Mouse (Mus musculus) G1E-ER4 (cell line): Measurements from ENCODE around the gene Gm1123. TPM values are rescaled to one million over a fixed set of nuclear protein-coding genes. Genes with fewer than 3 reads are reported as not detected.

Source experiments
- GATA1 ChIP-seq: IDR thresholded peaks from one replicate; pipeline ENCODE4 v1.8.0; 2012; ENCODE audit warnings: low read length, inconsistent platforms
- polyA plus RNA-seq: library from polyadenylated mRNA; stranded (reverse); fragments of >175 nt; gene quantifications from 2 replicates; pipeline ENCODE4 v1.2.3, GENCODE M21; 2012

Gm1123 gene
- polyA plus RNA-seq, 1 experiment = not detected

- no peak for TF ChIP-seq GATA1
Observed at GRCm38 (mm10) chr9:98974898-98975297, 60.6 kb downstream of the Gm1123 start.

GRCm38 (mm10) chr9:98973561-98973960, 62.0 kb downstream of the Gm1123 start:
- no peak for TF ChIP-seq GATA1

GRCm38 (mm10) chr9:98973101-98973521, 62.4 kb downstream of the Gm1123 start:
- TF ChIP-seq GATA1 = no peak

- TF ChIP-seq GATA1 = no peak
Observed at GRCm38 (mm10) chr9:98965084-98965483, 70.4 kb downstream of the Gm1123 start.

GRCm38 (mm10) chr9:98963661-98964060, 71.9 kb downstream of the Gm1123 start:
- TF ChIP-seq GATA1 = no peak

GRCm38 (mm10) chr9:98962478-98963142, 72.9 kb downstream of the Gm1123 start:
- no peak for TF ChIP-seq GATA1

GRCm38 (mm10) chr9:98961591-98962477, 73.7 kb downstream of the Gm1123 start:
- no peak for TF ChIP-seq GATA1

GRCm38 (mm10) chr9:98960348-98960747, 75.2 kb downstream of the Gm1123 start:
- TF ChIP-seq GATA1 = no peak

- no peak for TF ChIP-seq GATA1
Observed at GRCm38 (mm10) chr9:98959851-98960250, 75.7 kb downstream of the Gm1123 start.

GRCm38 (mm10) chr9:98958628-98959027, 76.9 kb downstream of the Gm1123 start:
- TF ChIP-seq GATA1 = no peak

GRCm38 (mm10) chr9:98957751-98958351, 77.7 kb downstream of the Gm1123 start:
- TF ChIP-seq GATA1 = no peak

Other genes with a start within 250 kb of the Gm1123 start
- not detected in 2 replicates for gene Prr23a1, start 193.2 kb downstream of the Gm1123 start, polyA plus RNA-seq
- not detected in 2 replicates for gene Prr23a2, start 179.2 kb downstream of the Gm1123 start, polyA plus RNA-seq
- not detected in 2 replicates for gene Prr23a3, start 170.9 kb downstream of the Gm1123 start, polyA plus RNA-seq
- gene 7420426K07Rik, start 132.6 kb downstream of the Gm1123 start, polyA plus RNA-seq = not detected in 2 replicates
- not detected in 2 replicates for gene Foxl2, start 80.4 kb downstream of the Gm1123 start, polyA plus RNA-seq
- gene Faim, start 49.3 kb downstream of the Gm1123 start, polyA plus RNA-seq = 19.9 and 31.0 TPM in 2 replicates
- gene Pik3cb, start 104.9 kb upstream of the Gm1123 start, polyA plus RNA-seq = 0.91 and 1.1 TPM in 2 replicates
- gene Faiml, start 201.5 kb upstream of the Gm1123 start, polyA plus RNA-seq = not detected in 2 replicates
- 1.7 and 3.4 TPM in 2 replicates for gene Cep70, start 207.7 kb upstream of the Gm1123 start, polyA plus RNA-seq